Mouse (Mus musculus): ENCODE measurements around the gene Plac1. TPM values are rescaled to one million over a fixed set of nuclear protein-coding genes. Genes with fewer than 3 reads are reported as not detected.

The Plac1 gene
- polyA plus RNA-seq, 1 experiment from 2014 or later, result 2.9 TPM

DNA sequence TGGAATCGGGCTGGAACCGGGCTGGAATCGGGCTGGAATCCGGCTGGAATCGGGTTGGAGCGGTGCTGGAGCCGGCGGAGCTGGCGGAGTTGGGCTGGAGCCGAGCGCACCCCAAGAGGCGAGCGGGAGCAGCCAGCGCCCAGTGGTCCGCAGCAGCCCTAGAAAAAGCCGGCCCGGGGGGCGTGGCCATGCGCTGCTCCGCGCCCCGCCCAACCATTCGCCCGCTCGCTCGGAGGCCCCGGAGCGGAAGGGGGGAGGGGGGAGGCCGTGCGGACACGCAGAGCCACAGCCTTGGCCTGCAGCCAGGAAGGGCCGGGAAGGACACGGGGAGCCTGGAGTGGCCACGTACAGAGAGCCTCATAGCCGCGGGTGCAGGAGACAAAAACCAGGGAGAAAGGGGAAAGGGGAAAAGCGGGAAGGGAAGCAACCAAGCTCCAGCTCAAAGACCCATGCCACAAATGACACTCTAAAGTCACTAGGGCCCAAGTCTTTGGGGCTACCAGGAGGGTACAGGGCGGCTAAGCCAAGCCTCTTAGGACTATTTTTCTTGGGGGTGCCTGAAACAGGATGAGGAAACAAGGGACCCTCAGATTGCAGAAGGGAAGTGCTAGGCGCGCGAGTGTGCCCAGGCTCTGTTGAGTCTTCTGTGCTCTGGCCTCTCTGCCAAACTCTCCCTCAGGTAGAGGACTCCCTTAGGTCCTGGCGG is 182.7 kb downstream of the Plac1 start:
- TF ChIP-seq CTCF (IDR thresholded peaks at IDR 0.05; ENCODE audit: low read depth), result no peak
- Histone ChIP-seq H3K27ac (peak overlapping the region; percentile 93), H3K9ac (ENCODE audit: low read depth, low read length) (peak overlapping the region; percentile 83), H3K4me2 (ENCODE audit: low read length) (peak overlapping the region; percentile 63), H3K4me1 (replicated peaks; ENCODE audit: insufficient read depth, low read length) (0 out of 2 replicates have a peak, but pooled peaks cover 3% of the 10 kb centered on the region), H3K36me3 (ENCODE audit: insufficient read depth, low read length) (no peaks in the 10 kb centered on the region), H3K9me3 (replicated peaks; ENCODE audit: low read length) (no peaks in the 10 kb centered on the region), H3K27me3 (ENCODE audit: insufficient read depth, low read length) (no peaks in the 10 kb centered on the region), H3K4me3 (replicated peaks; ENCODE audit: low read depth, low read length) (peak overlapping the region; percentile 64)
- WGBS, result 22% methylated on average over 42 of the region's 42 CpGs
- ATAC-seq (replicated peaks; ENCODE audit: low FRiP score, low read depth) (peak; percentile 92), DNase-seq (ENCODE audit: low spot score) (peak; percentile 93)

DNA sequence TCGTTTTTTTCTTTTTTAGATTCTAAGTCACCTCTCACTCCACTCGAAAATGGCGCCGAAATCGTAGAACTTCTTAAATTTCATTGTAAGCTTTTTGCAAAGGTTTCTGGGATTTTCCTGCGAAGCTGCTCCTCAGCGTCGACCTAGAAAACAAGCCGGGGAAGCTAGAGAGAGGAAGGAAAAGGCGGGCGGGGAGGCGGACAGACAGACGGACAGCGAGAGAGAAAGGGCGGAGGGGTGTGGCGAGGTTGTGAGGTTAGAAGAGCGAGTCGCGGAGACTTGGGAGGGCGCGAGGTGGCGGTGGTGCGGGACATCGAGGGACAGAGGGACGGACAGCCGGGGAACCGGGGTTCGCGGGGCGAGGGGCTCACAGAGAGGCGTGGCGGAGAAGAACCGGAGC is 183.3 kb downstream of the Plac1 start:
- DNase-seq (ENCODE audit: low spot score), result peak; percentile 65
- peak; percentile 22; the same call in 1 of the 2 replicates for ATAC-seq (replicated peaks; ENCODE audit: low FRiP score, low read depth)
- TF ChIP-seq CTCF (IDR thresholded peaks at IDR 0.05; ENCODE audit: low read depth), result no peak
- 0 out of 2 replicates have a peak, but pooled peaks cover 3% of the 10 kb centered on the region for H3K4me1 ChIP-seq (replicated peaks; ENCODE audit: insufficient read depth, low read length)
- H3K27ac ChIP-seq, result peak overlapping the region; percentile 93
- no peaks in the 10 kb centered on the region for H3K36me3 ChIP-seq (ENCODE audit: insufficient read depth, low read length)
- H3K4me3 ChIP-seq (replicated peaks; ENCODE audit: low read depth, low read length), result peak overlapping the region; percentile 64
- H3K27me3 ChIP-seq (ENCODE audit: insufficient read depth, low read length), result no peaks in the 10 kb centered on the region
- peak overlapping the region; percentile 83 for H3K9ac ChIP-seq (ENCODE audit: low read depth, low read length)
- 26% methylated on average over 33 of the region's 33 CpGs for WGBS
- peak overlapping the region; percentile 63 for H3K4me2 ChIP-seq (ENCODE audit: low read length)
- H3K9me3 ChIP-seq (replicated peaks; ENCODE audit: low read length), result no peaks in the 10 kb centered on the region

DNA sequence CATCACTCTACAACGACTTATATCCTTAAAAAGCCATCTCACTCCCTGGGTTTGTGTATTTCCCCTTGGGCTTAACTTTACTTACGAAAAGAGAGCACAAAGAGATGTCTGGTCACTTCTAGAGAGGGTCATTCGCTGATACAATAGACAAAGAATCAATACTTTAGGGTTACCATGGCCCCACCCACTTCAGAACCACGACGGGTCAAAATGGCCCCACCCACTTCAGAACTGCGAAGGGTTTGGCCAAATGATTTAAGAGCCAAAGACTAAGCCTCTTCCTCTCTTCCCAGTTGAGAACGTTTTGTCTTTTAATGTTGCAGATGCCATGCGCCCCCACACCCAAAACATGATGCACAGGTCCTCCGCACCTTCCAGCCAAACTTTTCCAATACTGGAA is 184.1 kb downstream of the Plac1 start:
- Histone ChIP-seq H3K27me3 (ENCODE audit: insufficient read depth, low read length) (no peaks in the 10 kb centered on the region), H3K36me3 (ENCODE audit: insufficient read depth, low read length) (no peaks in the 10 kb centered on the region), H3K4me1 (replicated peaks; ENCODE audit: insufficient read depth, low read length) (0 out of 2 replicates have a peak, but pooled peaks cover 3% of the 10 kb centered on the region), H3K4me3 (replicated peaks; ENCODE audit: low read depth, low read length) (peak overlapping the region; percentile 64), H3K4me2 (ENCODE audit: low read length) (peak overlapping the region; percentile 63), H3K9ac (ENCODE audit: low read depth, low read length) (peak overlapping the region; percentile 83), H3K9me3 (replicated peaks; ENCODE audit: low read length) (no peaks in the 10 kb centered on the region), H3K27ac (peak overlapping the region; percentile 93; the same call in 1 of the 2 replicates)
- ATAC-seq (replicated peaks; ENCODE audit: low FRiP score, low read depth), result no peak
- no peak for TF ChIP-seq CTCF (IDR thresholded peaks at IDR 0.05; ENCODE audit: low read depth)
- peak; percentile 57 for DNase-seq (ENCODE audit: low spot score)
- WGBS, result 22% methylated on average over 9 of the region's 9 CpGs

DNA sequence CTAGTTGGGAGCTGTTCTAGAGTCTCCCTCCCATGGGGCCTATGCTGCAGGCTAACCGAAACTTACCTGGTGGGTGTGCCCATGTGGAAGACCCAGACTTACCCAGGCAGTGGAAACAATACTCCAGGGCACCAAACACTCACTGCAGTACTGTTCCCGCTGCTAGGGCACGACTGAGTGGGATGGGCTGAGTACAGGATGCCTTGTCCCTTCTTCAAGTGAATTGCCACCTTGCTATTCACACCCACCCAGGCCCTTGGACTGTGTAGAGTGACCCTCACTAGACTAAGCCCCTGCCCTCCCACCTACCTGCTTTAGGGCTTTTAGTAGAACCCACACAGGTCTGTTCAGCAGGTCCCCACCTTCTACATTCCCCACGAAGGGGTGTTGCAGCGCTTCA is 186.0 kb downstream of the Plac1 start:
- Histone ChIP-seq H3K36me3 (ENCODE audit: insufficient read depth, low read length) (no peaks in the 10 kb centered on the region), H3K9ac (ENCODE audit: low read depth, low read length) (no peak overlapping the region), H3K4me2 (ENCODE audit: low read length) (peak overlapping the region; percentile 37), H3K9me3 (replicated peaks; ENCODE audit: low read length) (no peaks in the 10 kb centered on the region), H3K4me3 (replicated peaks; ENCODE audit: low read depth, low read length) (0 out of 2 replicates have a peak overlapping the region, but pooled peaks have one; percentile 7), H3K4me1 (replicated peaks; ENCODE audit: insufficient read depth, low read length) (0 out of 2 replicates have a peak, but pooled peaks cover 3% of the 10 kb centered on the region), H3K27me3 (ENCODE audit: insufficient read depth, low read length) (no peaks in the 10 kb centered on the region), H3K27ac (0 out of 2 replicates have a peak overlapping the region, but pooled peaks have one; percentile 8)
- ATAC-seq (replicated peaks; ENCODE audit: low FRiP score, low read depth) (no peak), DNase-seq (ENCODE audit: low spot score) (no peak)
- TF ChIP-seq CTCF (IDR thresholded peaks at IDR 0.05; ENCODE audit: low read depth), result no peak
- 43% methylated on average over 5 of the region's 5 CpGs for WGBS

DNA sequence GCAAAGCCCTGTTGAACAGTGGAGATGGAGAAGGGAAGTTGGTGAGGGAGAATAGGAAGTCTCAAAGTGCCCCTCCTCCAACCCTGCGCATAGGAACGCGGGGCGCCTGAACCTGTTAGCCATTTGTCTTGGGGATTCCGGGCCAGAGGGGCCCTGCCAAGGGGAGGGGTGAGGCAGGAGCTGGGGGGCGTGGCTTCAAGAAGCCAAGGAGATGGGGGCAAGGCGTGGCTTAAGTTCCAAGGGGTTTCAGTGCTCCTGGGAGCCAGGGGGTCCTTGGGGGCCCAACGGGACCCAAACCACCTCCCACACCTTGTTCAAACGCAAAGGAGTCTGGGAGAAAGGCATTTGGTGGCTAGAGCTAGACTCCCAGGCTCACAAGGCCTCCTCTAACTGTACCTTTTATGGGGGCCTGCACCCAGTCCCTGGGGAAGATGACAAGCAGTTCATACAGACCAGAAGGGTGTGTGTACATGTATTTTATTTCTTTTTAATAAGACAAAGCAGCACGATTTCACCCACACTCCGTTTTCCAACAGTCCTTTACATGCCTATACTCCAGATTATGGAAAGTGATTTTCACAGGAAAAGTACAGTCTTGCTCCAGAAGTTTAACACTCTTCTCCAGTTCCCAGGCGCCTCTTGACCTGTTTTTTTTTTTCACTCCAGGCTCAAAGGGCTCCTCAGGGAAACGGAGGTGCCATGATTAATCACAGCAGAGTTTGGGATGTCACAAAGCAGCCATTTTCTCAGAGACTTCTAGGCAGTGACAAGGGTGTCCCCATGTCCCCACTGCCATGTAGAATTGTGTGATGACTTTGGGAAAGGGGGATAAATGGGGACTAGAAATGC is 187.0 kb downstream of the Plac1 start:
- WGBS, result 29% methylated on average over 13 of the region's 13 CpGs
- no peak overlapping the region for H3K4me3 ChIP-seq (replicated peaks; ENCODE audit: low read depth, low read length)
- H3K27me3 ChIP-seq (ENCODE audit: insufficient read depth, low read length), result no peaks in the 10 kb centered on the region
- DNase-seq (ENCODE audit: low spot score) (peak; percentile 78), ATAC-seq (replicated peaks; ENCODE audit: low FRiP score, low read depth) (no peak; the same call in 1 of the 2 replicates)
- H3K9me3 ChIP-seq (replicated peaks; ENCODE audit: low read length), result no peaks in the 10 kb centered on the region
- no peak for TF ChIP-seq CTCF (IDR thresholded peaks at IDR 0.05; ENCODE audit: low read depth)
- H3K36me3 ChIP-seq (ENCODE audit: insufficient read depth, low read length), result no peaks in the 10 kb centered on the region
- H3K9ac ChIP-seq (ENCODE audit: low read depth, low read length), result no peak overlapping the region
- H3K4me2 ChIP-seq (ENCODE audit: low read length), result peak overlapping the region; percentile 34
- H3K27ac ChIP-seq, result no peak overlapping the region
- 0 out of 2 replicates have a peak, but pooled peaks cover 3% of the 10 kb centered on the region for H3K4me1 ChIP-seq (replicated peaks; ENCODE audit: insufficient read depth, low read length)

DNA sequence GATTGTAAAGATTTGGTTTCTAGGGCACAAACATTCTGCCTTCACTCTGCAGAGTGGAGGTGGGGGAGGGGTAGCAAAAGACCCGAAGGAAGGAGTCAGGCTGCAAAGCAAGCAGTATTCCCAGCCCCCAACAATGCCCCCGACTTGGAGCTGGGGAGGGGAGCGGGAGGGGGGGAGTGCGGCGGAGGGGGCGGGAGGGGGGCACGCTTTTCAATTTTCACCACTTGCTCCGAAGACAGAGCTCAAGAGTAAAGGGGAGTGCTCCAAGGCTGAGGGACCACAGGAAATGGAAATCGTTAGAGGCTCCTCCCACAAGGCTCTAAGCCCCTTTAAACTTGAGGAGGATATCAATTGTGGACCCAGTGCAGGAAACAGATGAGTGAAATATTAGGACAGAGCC is 189.6 kb downstream of the Plac1 start:
- TF ChIP-seq CTCF (IDR thresholded peaks at IDR 0.05; ENCODE audit: low read depth), result no peak
- Histone ChIP-seq H3K4me3 (replicated peaks; ENCODE audit: low read depth, low read length) (peak overlapping the region; percentile 20), H3K36me3 (ENCODE audit: insufficient read depth, low read length) (no peaks in the 10 kb centered on the region), H3K27ac (peak overlapping the region; percentile 47; the same call in 1 of the 2 replicates), H3K9ac (ENCODE audit: low read depth, low read length) (peak overlapping the region; percentile 32; the same call in 1 of the 2 replicates), H3K27me3 (ENCODE audit: insufficient read depth, low read length) (no peaks in the 10 kb centered on the region), H3K9me3 (replicated peaks; ENCODE audit: low read length) (no peaks in the 10 kb centered on the region), H3K4me1 (replicated peaks; ENCODE audit: insufficient read depth, low read length) (peaks cover 7% of the 10 kb centered on the region; the same call in 1 of the 2 replicates), H3K4me2 (ENCODE audit: low read length) (peak overlapping the region; percentile 46)
- 17% methylated on average over 9 of the region's 9 CpGs for WGBS
- DNase-seq (ENCODE audit: low spot score) (peak; percentile 65), ATAC-seq (replicated peaks; ENCODE audit: low FRiP score, low read depth) (peak; percentile 55)

Data from kidney, postnatal 0 days (tissue).